Mouse (Mus musculus): ENCODE data around the gene Cyth4. TPM values are rescaled to one million over a fixed set of nuclear protein-coding genes. Genes with fewer than 3 reads are reported as not detected.
A peak's percentile ranks its signal among the peaks of the same experiment; 100 is the strongest.

The Cyth4 gene
- total RNA-seq, 4 experiments from 2014 or later, result 0.80 to 1.9 (median 1.1) TPM

GRCm38 (mm10) chr15:78585404-78585803, 11.4 kb upstream of the Cyth4 start:
- DNase-seq (ENCODE audit: low spot score in 2 of 2), result no peak

DNA sequence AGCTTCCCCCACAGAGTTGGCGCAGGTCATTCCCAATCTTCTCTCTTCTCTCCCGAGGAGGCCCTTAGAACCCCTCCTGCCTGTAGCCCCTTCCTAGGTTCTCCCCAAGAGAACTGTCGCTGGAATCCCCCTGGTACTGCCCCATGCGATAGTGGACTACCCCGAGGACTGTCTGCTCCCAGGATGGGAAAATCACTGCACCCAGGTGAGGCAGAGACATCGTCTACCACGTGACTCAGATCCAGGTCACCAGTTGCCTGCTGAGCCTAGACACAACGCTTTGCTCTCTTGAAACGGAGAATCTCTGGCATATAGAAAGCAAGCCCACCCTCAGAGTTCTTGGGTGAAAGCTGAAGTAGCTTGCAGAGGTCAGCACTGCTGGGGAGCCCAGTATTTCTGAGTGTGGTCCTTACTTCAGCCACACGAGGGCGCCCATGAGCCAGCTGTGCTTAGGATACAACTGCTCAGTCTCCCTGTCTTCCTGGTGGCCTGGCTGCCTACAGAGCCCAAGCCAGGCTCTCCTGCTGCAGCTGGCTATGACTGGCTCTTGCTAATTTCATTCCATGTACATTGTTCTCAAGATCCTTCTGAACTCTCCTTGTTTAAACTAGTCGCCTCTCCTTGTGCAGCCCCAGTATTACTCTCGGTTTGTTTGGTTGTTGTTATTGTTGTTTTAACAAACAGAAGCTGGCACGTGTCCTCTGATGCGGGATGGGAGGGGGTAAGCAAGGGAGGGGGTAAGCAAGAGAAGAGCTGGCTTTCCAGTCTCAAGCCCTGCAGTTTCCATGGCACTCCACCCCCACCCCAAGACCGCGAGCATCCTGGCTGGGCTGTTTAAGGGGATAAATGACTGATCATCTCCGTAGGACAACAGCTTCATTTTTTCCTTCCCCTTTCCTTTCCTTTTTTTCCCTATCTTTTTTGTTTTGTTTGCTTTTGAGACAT, 9.5 kb upstream of the Cyth4 start:
- peak; percentile 62 to 67 for DNase-seq (ENCODE audit: low spot score in 2 of 2)

GRCm38 (mm10) chr15:78588049-78588448, 8.8 kb upstream of the Cyth4 start:
- no peak for DNase-seq (ENCODE audit: low spot score in 2 of 2)

- DNase-seq (ENCODE audit: low spot score in 2 of 2), result no peak
Measured at GRCm38 (mm10) chr15:78588900-78589299, 7.9 kb upstream of the Cyth4 start.

- DNase-seq (ENCODE audit: low spot score in 2 of 2), result no peak
Measured at GRCm38 (mm10) chr15:78589936-78590335, 6.9 kb upstream of the Cyth4 start.

- DNase-seq (ENCODE audit: low spot score in 2 of 2), result no peak
Measured at GRCm38 (mm10) chr15:78590785-78591184, 6.1 kb upstream of the Cyth4 start.

- no peak for DNase-seq (ENCODE audit: low spot score in 2 of 2)
Measured at GRCm38 (mm10) chr15:78591680-78592451, 5.0 kb upstream of the Cyth4 start.

GRCm38 (mm10) chr15:78592452-78592968, 4.3 kb upstream of the Cyth4 start:
- DNase-seq (ENCODE audit: low spot score in 2 of 2), result no peak

DNA sequence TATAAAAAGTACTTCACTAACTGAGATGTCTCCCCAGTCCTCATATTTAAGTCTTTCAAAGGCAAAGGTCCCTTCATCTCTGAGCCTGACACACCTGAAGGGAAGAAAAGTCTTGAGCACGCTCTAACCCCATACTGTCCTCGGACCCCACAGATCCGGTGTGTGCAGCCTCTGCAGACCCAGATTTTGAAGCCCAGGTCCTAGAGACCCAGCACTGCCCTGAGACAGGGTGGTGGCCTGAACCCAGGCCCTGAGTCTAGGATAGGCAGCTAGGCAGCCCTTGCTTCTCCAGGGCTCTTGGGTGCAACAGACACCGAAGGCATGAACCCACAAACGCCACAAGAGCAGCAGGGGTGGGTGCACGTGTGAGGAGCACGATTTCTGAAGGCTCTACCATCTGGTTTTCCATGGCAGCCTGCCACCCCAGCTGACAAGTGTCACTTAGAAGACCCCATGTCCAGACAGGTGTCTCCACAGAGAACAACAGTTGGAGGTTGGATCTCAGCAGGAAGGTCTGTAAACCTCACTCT, 2.9 kb upstream of the Cyth4 start:
- no peak for DNase-seq (ENCODE audit: low spot score in 2 of 2)

DNA sequence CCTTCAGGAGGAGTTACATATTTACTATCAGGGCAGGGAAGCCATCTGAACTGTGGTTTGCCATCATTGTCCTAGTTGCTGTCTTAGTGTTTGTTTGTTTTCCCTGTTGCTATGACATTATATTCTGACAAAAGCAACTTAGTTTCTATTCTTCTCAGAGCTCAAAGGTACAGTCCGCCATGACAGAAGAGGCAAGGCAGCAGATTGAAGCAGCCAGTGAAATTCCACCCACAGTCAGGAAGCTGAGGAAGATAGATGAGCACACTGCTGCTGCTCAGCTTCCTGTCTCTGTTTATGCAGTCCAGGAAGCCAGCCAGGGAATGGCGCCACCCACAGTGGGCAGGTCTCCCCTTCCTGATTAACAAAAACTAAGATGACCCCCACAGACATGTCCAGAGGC, 2.0 kb upstream of the Cyth4 start:
- no peak for DNase-seq (ENCODE audit: low spot score in 2 of 2)

DNA sequence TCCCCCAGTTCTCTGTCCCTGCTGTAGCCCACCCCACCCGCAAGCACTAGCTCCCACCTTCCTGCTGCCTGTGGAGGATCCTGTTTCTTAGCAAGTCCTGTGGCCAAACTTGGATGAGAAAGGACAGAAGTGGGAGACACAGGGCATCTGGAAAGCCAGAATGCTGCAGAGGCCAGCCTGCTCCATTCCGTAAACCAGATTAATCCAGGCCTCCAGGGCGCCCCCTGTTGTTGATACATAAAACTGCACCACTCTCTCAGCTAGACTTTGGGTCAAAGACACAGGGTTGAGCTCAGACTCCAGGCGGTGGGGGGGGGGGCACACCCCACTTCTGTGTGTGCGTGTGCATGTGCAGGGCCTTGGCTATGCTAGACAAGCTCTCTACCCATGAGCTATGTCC, 1.4 kb upstream of the Cyth4 start:
- no peak for DNase-seq (ENCODE audit: low spot score in 2 of 2)

- no peak for DNase-seq (ENCODE audit: low spot score in 2 of 2)
Measured at GRCm38 (mm10) chr15:78596504-78596903, 343 bp upstream of the Cyth4 start.

GRCm38 (mm10) chr15:78597729-78598128, 882 bp downstream of the Cyth4 start:
- no peak for DNase-seq (ENCODE audit: low spot score in 2 of 2)

DNA sequence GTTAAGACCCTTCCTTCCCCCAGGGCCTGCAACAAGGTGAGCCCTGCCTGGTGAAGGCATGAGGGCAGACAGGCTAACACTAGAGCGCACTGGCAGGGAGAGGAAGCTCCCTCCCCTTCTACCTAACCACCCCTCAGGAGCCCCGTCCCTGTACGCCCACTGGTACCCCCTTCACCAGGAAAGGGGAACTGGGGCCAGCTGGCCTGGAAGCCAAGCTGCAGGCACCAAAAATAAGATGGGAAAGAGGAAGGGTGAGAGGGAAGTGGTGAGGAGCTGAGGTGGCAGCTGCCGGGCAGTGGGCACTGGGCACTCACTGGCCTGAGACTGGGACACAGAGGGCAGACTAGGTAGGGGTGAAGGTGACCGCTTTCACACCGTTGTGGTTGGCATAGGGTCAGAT, 2.3 kb downstream of the Cyth4 start:
- DNase-seq (ENCODE audit: low spot score in 2 of 2), result no peak

DNA sequence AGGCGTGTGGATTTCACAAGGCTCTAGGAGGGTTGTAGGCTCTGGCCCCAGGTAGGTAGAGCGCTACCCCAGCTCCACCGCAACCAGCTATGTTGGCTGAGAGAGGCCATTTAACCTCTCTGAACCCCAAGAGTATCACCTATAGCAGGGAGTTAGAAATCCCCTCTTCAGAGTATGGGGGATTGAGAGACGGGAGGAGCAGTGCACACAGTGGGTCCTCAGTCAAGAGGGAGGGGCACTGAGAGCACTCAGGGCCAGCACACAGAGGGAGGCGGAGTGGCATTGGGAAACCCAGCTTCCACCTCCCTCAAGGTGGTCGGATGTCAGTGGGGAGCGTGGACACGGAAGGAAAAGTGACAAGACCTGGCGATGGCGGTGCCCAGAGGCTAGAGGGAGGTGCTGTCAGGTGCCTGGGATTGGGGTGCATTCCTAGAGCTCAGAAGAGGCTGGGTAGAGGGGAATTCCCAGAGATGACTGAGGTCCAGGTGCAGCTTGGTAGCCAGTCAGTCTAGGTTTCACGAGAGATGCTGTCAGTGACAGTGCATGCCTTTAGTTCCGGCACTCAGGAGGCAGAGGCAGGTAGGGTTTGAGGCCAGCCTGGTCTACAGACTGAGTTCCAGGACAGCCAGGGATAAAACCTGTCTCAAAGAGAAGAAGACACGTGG, 2.8 kb downstream of the Cyth4 start:
- DNase-seq (ENCODE audit: low spot score in 2 of 2), result no peak

DNA sequence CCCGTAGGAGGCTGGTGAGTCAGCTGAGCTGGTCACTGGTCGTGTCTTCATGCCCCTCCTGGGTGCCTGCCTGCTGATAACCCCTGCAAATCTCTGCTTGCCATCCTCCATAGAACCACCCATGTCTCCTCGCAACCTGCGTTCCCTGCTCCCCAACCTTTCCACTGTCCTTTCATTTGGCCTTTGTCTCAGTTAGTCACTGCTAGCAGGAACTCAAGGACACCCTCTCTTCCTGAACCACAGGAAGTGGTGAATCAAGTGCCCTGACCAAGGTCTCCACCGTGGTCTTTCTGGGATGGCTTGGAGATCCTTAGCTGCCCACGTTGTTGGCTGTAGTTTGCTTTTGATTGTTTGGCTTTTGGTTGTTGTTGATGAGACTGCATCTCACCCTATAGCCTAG, 4.3 kb downstream of the Cyth4 start:
- DNase-seq (ENCODE audit: low spot score in 2 of 2), result no peak

DNA sequence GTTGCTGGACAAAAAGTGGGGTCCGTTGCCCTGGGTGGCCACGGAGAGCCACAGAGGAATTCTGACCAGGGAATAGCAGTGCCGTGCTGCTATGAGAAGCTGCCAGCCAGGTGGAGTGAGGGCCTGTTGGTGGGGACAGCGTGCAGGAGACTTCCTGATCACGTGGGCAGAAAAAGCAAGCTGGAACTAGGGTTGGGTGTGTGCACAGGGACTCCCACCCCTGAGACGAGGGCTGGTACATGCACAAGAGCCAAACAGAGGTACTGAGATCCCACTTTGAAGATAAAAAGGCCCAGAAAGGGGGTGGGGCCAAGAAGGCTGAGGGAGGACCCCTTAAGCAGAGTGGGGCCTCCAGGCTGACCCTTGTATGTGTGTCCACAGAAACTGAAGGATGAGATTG, 7.4 kb downstream of the Cyth4 start:
- DNase-seq (ENCODE audit: low spot score in 2 of 2), result no peak

DNA sequence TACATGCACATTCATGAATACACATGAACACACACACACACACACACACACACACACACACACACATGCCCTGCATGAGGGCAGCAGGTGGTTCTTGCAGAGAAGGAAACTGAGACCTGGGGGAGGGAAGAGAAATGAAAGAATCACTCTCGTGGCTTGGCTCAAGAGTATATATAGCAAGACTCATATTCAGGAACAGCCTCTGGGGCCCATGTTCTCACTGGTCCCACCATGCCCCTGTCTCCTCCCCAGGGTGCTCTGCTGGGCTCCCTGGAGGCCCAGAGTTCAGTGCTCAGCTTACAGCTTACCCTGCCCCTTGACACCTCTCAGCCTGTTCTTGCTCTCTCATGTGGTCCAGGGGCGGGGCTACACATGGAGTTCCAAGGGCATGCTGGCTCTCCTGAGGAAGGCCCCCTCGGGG, 8.5 kb downstream of the Cyth4 start:
- DNase-seq (ENCODE audit: low spot score in 2 of 2), result no peak

DNA sequence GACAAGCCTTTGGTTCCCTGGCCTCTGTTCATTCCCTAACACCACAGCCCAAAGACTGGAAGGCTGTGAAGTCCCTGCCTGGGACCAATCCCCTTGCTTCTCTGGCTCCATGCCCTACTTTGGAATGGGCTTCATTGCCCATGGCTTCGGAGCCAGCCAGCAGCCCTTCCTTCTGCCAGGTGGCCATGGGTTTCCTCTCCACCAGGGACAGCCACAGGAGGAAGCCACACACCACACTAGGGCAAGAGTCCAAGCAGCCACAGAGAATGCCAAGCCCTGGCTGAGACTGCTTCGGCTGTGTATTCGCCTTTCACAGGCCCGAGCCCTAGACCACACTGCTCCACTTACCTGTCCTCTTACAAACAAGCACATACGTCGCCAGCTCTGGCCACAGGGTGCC, 9.2 kb downstream of the Cyth4 start:
- no peak for DNase-seq (ENCODE audit: low spot score in 2 of 2)

- DNase-seq (ENCODE audit: low spot score in 2 of 2), result no peak
Measured at GRCm38 (mm10) chr15:78607463-78607862, 10.6 kb downstream of the Cyth4 start.

GRCm38 (mm10) chr15:78610705-78611462, 14.0 kb downstream of the Cyth4 start:
- no peak for DNase-seq (ENCODE audit: low spot score in 2 of 2)

Measured in gastrocnemius, adult 8-10 months (tissue).